Mouse (Mus musculus) liver, embryonic 11.5 days (tissue): ENCODE measurements around the gene 1500009C09Rik. TPM values are rescaled to one million over a fixed set of nuclear protein-coding genes. Genes with fewer than 3 reads are reported as not detected.
A peak's percentile ranks its signal among the peaks of the same experiment; 100 is the strongest.

Experiments
- ATAC-seq: fragments of 200-750 bp; cut with Nextera tagmentation; replicated peaks from 2 replicates; pipeline ENCODE4 v1.8.0; 2017; ENCODE audit warnings: moderate number of reproducible peaks, mild to moderate bottlenecking, moderate TSS enrichment, moderate library complexity; ENCODE audit not compliant: low FRiP score
- DNase-seq: peaks from one replicate; pipeline ENCODE4 v3.0.0-alpha.2; 2017; ENCODE audit warnings: low spot score
- H3K27ac ChIP-seq: fragments of 300-500 bp; sonication (generic); 2 replicates; pipeline ENCODE4 v1.5.1; 2014; ENCODE audit warnings: mild to moderate bottlenecking, low read depth, low read length, control low read depth
- H3K27me3 ChIP-seq: fragments of 300-500 bp; sonication (generic); replicated peaks from 2 replicates; pipeline ENCODE4 v1.6.1; 2014; ENCODE audit warnings: low read length, mixed read lengths; ENCODE audit not compliant: control insufficient read depth, insufficient read depth
- H3K36me3 ChIP-seq: fragments of 300-500 bp; sonication (generic); 2 replicates; pipeline ENCODE4 v1.6.1; 2014; ENCODE audit warnings: mild to moderate bottlenecking, low read length, moderate library complexity, mixed read lengths; ENCODE audit not compliant: control insufficient read depth, insufficient read depth
- H3K4me1 ChIP-seq: fragments of 300-500 bp; sonication (generic); replicated peaks from 2 replicates; pipeline ENCODE4 v1.6.1; 2014; ENCODE audit warnings: low read length, mixed read lengths; ENCODE audit not compliant: control insufficient read depth, insufficient read depth
- H3K4me2 ChIP-seq: fragments of 300-500 bp; sonication (generic); 2 replicates; pipeline ENCODE4 v1.6.1; 2014; ENCODE audit warnings: mild to moderate bottlenecking, control low read depth, moderate library complexity
- H3K4me3 ChIP-seq: fragments of 300-500 bp; sonication (generic); 2 replicates; pipeline ENCODE4 v1.5.1; 2014; ENCODE audit warnings: low read depth, low read length, control low read depth
- H3K9ac ChIP-seq: fragments of 300-500 bp; sonication (generic); 2 replicates; pipeline ENCODE4 v1.6.1; 2014; ENCODE audit warnings: low read depth, low read length, control low read depth
- H3K9me3 ChIP-seq: fragments of 300-500 bp; sonication (generic); 2 replicates; pipeline ENCODE4 v1.6.1; 2016; ENCODE audit warnings: low read length, inconsistent platforms, mixed read lengths; ENCODE audit not compliant: control insufficient read depth
- WGBS: fragments of 180-500 bp; shearing (Covaris S2); extraction: QIAGEN DNeasy Blood & Tissue Kit; methylation state at CpG from one replicate; pipeline ENCODE4 v1.1.7; 2014; 5-methylcytosine and 5-hydroxymethylcytosine counted together
- polyA plus RNA-seq: library from polyadenylated mRNA; unstranded; fragments of >200 nt; fragmentation: Nextera tagmentation; extraction: Ambion mirVana; gene quantifications from 2 replicates; pipeline ENCODE4 v1.2.1, GENCODE M21; 2014

1500009C09Rik gene
- polyA plus RNA-seq, 1 experiment from 2014 or later = not detected

GRCm38 (mm10) chr15:82217039-82217438 lies 35.2 kb upstream of the 1500009C09Rik start:
- Histone ChIP-seq H3K36me3 (no peaks in the 10 kb centered on the region), H3K27ac (no peak overlapping the region), H3K9me3 (no peaks in the 10 kb centered on the region), H3K4me2 (no peak overlapping the region), H3K9ac (no peak overlapping the region), H3K27me3 (peaks cover 63% of the 10 kb centered on the region), H3K4me3 (no peak overlapping the region), H3K4me1 (peaks cover 5% of the 10 kb centered on the region)
- 25% methylated on average over 7 of the region's 7 CpGs for WGBS
- no peak for ATAC-seq
- no peak for DNase-seq

GRCm38 (mm10) chr15:82217980-82218379 lies 34.2 kb upstream of the 1500009C09Rik start:
- Histone ChIP-seq H3K9me3 (no peaks in the 10 kb centered on the region), H3K4me2 (no peak overlapping the region), H3K27ac (no peak overlapping the region), H3K9ac (no peak overlapping the region), H3K27me3 (peaks cover 59% of the 10 kb centered on the region), H3K36me3 (no peaks in the 10 kb centered on the region), H3K4me3 (no peak overlapping the region), H3K4me1 (no peaks in the 10 kb centered on the region; the same call in 1 of the 2 replicates)
- WGBS = 49% methylated on average over 9 of the region's 9 CpGs
- no peak for DNase-seq
- ATAC-seq = no peak

DNA sequence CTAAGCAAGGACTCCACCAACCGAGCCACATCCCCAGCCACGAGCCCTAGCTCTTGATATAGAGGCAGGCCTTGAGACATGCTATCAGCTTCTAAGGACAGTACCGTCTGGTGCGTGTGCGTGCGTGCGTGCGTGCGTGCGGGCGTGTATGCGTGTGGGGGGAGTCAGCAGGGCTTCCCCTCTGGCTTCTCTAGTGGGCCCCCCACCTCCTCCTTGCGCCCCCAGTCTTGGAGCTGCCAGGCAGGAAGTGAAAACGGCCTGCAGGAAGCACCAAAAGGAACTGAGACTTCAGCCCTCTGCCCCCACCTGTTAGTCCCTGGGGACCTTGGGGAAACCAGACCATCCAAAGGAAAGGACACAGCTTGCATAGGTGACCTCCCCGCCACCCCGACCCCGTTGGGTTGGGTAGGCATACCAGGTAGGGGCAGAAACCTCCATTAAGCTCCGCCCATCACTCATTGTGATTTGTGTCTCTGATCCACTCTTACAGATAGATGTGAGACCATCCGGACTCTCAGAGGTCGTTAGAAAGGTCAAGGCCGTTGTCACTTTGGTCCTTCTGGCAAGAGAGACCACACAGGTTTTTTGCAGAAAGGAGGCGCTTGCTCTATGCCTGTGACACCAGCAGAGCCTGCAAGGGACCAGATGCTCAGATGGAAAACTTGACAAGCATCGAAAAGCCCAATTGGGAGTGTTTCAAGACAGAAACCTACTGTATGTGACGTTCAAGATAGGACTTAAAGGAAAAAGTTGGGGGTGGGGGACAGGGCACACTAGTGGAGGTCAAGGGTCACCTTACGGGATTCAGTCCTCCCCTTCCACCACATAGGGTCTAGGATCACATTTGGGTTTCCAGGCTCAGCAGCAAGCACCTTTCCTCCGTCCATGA lies 33.2 kb upstream of the 1500009C09Rik start:
- 53% methylated on average over 26 of the region's 26 CpGs for WGBS
- H3K27me3 ChIP-seq = peaks cover 59% of the 10 kb centered on the region
- no peaks in the 10 kb centered on the region for H3K36me3 ChIP-seq
- H3K9ac ChIP-seq = no peak overlapping the region
- no peak overlapping the region for H3K4me3 ChIP-seq
- no peak overlapping the region for H3K27ac ChIP-seq
- H3K9me3 ChIP-seq = no peaks in the 10 kb centered on the region
- no peaks in the 10 kb centered on the region; the same call in 1 of the 2 replicates for H3K4me1 ChIP-seq
- DNase-seq (no peak), ATAC-seq (no peak)
- H3K4me2 ChIP-seq = no peak overlapping the region

DNA sequence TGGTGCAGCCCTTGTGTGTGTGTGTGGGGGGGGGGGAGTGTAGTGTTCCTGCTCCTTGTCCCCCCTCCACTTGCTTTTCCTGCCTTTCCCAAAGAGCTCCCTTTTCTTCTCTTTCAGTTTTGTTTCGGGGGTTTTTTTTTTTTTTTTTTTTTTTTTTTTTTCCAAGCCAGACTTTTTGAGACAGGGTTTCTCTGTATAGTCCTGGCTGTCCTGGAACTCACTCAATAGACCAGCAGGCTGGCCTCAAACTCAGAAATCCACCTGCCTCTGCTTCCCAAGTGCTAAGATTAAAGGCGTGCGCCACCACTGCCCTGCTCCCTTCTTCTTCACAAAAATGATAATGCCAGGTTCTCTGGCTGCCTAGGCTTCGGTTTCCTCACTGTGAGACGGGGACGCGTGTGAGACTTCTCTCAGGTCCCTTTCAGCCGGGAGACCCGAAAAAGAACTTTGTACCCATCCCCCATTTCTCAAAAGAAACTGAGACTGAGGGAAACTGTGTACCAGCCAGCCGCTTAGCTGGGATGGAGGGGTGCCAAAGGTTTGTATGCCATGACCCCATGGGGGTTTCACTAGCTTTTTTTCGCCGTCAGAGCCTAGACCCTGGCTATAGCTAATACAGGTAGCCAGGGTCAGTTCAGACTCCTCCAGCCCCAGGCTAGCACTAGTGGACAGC lies 32.1 kb upstream of the 1500009C09Rik start:
- Histone ChIP-seq H3K27me3 (peaks cover 59% of the 10 kb centered on the region), H3K4me2 (no peak overlapping the region), H3K4me1 (peaks cover 6% of the 10 kb centered on the region), H3K36me3 (no peaks in the 10 kb centered on the region), H3K4me3 (no peak overlapping the region), H3K9ac (no peak overlapping the region), H3K9me3 (no peaks in the 10 kb centered on the region), H3K27ac (no peak overlapping the region)
- ATAC-seq (no peak), DNase-seq (no peak)
- 74% methylated on average over 11 of the region's 12 CpGs for WGBS

- ATAC-seq (no peak), DNase-seq (no peak)
- 74% methylated on average over 14 of the region's 14 CpGs for WGBS
- Histone ChIP-seq H3K4me1 (peaks cover 6% of the 10 kb centered on the region), H3K4me2 (no peak overlapping the region), H3K36me3 (no peaks in the 10 kb centered on the region), H3K9me3 (no peaks in the 10 kb centered on the region), H3K4me3 (no peak overlapping the region), H3K27me3 (peaks cover 51% of the 10 kb centered on the region), H3K27ac (no peak overlapping the region), H3K9ac (no peak overlapping the region)
Observed at GRCm38 (mm10) chr15:82221104-82221860, 30.9 kb upstream of the 1500009C09Rik start.

GRCm38 (mm10) chr15:82223251-82223650 lies 28.9 kb upstream of the 1500009C09Rik start:
- Histone ChIP-seq H3K27ac (no peak overlapping the region), H3K4me2 (no peak overlapping the region), H3K4me1 (peaks cover 6% of the 10 kb centered on the region), H3K9me3 (no peaks in the 10 kb centered on the region), H3K4me3 (no peak overlapping the region), H3K36me3 (no peaks in the 10 kb centered on the region), H3K9ac (no peak overlapping the region), H3K27me3 (peaks cover 43% of the 10 kb centered on the region)
- no peak for DNase-seq
- WGBS = 21% methylated on average over 7 of the region's 7 CpGs
- no peak for ATAC-seq

- peaks cover 6% of the 10 kb centered on the region for H3K4me1 ChIP-seq
- H3K36me3 ChIP-seq = no peaks in the 10 kb centered on the region
- H3K27me3 ChIP-seq = peaks cover 38% of the 10 kb centered on the region
- H3K27ac ChIP-seq = no peak within 1 kb of the TSS
- H3K9ac ChIP-seq = no peak within 1 kb of the TSS
- peak within 1 kb of the TSS; percentile 42 for H3K4me3 ChIP-seq
- DNase-seq (no peak), ATAC-seq (peak; percentile 58; the same call in 1 of the 2 replicates)
- no peaks in the 10 kb centered on the region for H3K9me3 ChIP-seq
- WGBS = 2% methylated on average over 40 of the region's 44 CpGs
- H3K4me2 ChIP-seq = peak within 1 kb of the TSS; percentile 75
Observed at GRCm38 (mm10) chr15:82223657-82224601, 28.3 kb upstream of the 1500009C09Rik start, which contains the start of gene Tnfrsf13c. Tnfrsf13c (minus strand) TSS chr15:82224369.
